Mouse (Mus musculus) cerebellum, postnatal 10 days (tissue): ENCODE measurements around the gene Cyp3a41b.
"Not testable (repeated sequence)": the region's sequence is repeated elsewhere in the genome, so short reads cannot be mapped to it uniquely, and the experiment has no call there.

ENCODE experiments used
- DNase-seq, 2 experiments: peaks; one replicate each; pipeline ENCODE4 v3.0.0; 2021; ENCODE audit warnings: mixed read lengths in 2 of 2

Gene Cyp3a41b

GRCm38 (mm10) chr5:145584630-145585029 lies at the start of gene Cyp3a41b:
TSS of gene Cyp3a41b (minus strand) at chr5:145584730.
- DNase-seq = not testable (repeated sequence)

- not testable (repeated sequence) for DNase-seq
Observed at GRCm38 (mm10) chr5:145632286-145632685, 47.8 kb upstream of the Cyp3a41b start.

- DNase-seq = not testable (repeated sequence)
Observed at GRCm38 (mm10) chr5:145604891-145605290, 20.4 kb upstream of the Cyp3a41b start.

- not testable (repeated sequence) for DNase-seq
Observed at GRCm38 (mm10) chr5:145597851-145598250, 13.3 kb upstream of the Cyp3a41b start.

- DNase-seq = not testable (repeated sequence)
Observed at GRCm38 (mm10) chr5:145577321-145577720, 7.2 kb downstream of the Cyp3a41b start.

- DNase-seq = not testable (repeated sequence)
Observed at GRCm38 (mm10) chr5:145575660-145576059, 8.9 kb downstream of the Cyp3a41b start.

- not testable (repeated sequence) for DNase-seq
Observed at GRCm38 (mm10) chr5:145571922-145572321, 12.6 kb downstream of the Cyp3a41b start.
